In the genomic region with DNA sequence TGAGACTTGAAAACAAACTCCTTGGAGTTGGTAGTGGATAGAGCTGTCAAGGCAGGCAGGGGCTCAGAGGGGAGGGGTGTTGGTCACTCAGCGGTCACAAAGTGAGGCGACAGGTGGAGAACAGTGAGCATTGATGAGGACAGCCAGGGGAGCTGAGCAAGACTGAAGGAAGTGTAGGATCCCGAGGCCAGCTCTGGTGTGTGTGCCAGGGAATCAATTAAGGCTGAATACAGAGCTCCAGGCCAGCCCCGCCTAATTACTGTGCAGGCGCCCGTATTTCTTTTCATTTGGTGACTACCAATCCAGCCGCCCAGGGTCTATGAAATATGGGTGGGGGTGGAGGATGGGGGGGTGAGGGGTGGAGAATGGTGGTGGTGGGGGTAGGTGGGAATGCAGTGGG, we compare ENCODE assay signal across 22 mouse cellular contexts. TPM values are rescaled to one million over a fixed set of nuclear protein-coding genes. Genes with fewer than 3 reads are reported as not detected.
DNase-seq lines count a peak whose midpoint lies in the region; ATAC-seq lines count a peak whose summit lies in the region.
"Had no signal": no experiment of that assay in that cellular context is flagged by ENCODE, and none has a peak within 500 bp of the region (broad histone marks: within the 10 kb centered on the region; RNA-seq: fewer than 3 reads in every experiment).

No protein-coding gene starts in this region.

- H3K4me2 ChIP-seq in forebrain, embryonic 16.5 days (ENCODE audit: low read length): no peak overlapping the region
- H3K4me2 ChIP-seq: heart, embryonic 15.5 days; lung, embryonic 15.5 days had no signal

- DNase-seq in retina, postnatal 1 day: peak; percentile 24
- no peak for DNase-seq in retina, embryonic 14.5 days (ENCODE audit: low spot score)
- no peak for DNase-seq in forebrain, embryonic 10.5 days (ENCODE audit: extremely low spot score, low spot score)
- no peak for DNase-seq in adrenal gland, adult (ENCODE audit: inconsistent age in 2 of 2, low spot score in 1 of 2)
- DNase-seq in lung, postnatal 14 days: no peak
- DNase-seq in layer of hippocampus, postnatal 36 days: no peak
- DNase-seq: cerebellum, adult 11-12 months; heart, postnatal 36 days; kidney, postnatal 25 days; right cerebral cortex, postnatal 14 days had no signal

- 69% methylated on average over 7 of the region's 7 CpGs for whole genome bisulfite sequencing in forebrain, embryonic 10.5 days
- 4% methylated on average over 7 of the region's 7 CpGs for WGBS in forebrain, embryonic 16.5 days

- no peaks in the 10 kb centered on the region for H3K27me3 ChIP-seq in forebrain, embryonic 10.5 days (ENCODE audit: poor library complexity, severe bottlenecking)
- no peaks in the 10 kb centered on the region for H3K27me3 ChIP-seq in forebrain, embryonic 16.5 days (replicated peaks; ENCODE audit: control insufficient read depth, insufficient read depth, low read length)
- H3K27me3 ChIP-seq: heart, embryonic 15.5 days; lung, embryonic 15.5 days had no signal

- H3K9ac ChIP-seq in forebrain, embryonic 16.5 days (replicated peaks; ENCODE audit: low read depth, low read length): no peak overlapping the region
- H3K9ac ChIP-seq: heart, embryonic 15.5 days; liver, embryonic 14.5 days; lung, embryonic 15.5 days had no signal

- peak overlapping the region; percentile 45; the same call in 1 of the 2 replicates for H3K27ac ChIP-seq in forebrain, embryonic 10.5 days
- no peak overlapping the region for H3K27ac ChIP-seq in forebrain, embryonic 16.5 days (ENCODE audit: low read length)
- H3K27ac ChIP-seq: heart, embryonic 15.5 days; hindbrain, postnatal 0 days; layer of hippocampus, adult 2 months; liver, embryonic 14.5 days; lung, embryonic 15.5 days; midbrain, embryonic 10.5 days; stomach, postnatal 0 days had no signal

- H3K4me3 ChIP-seq in forebrain, embryonic 10.5 days: no peak overlapping the region
- H3K4me3 ChIP-seq in forebrain, embryonic 16.5 days (replicated peaks; ENCODE audit: low read length): no peak overlapping the region
- H3K4me3 ChIP-seq: heart, embryonic 15.5 days; layer of hippocampus, adult 2 months; lung, embryonic 15.5 days; midbrain, embryonic 10.5 days; myocyte had no signal

- no peaks in the 10 kb centered on the region for H3K9me3 ChIP-seq in forebrain, embryonic 10.5 days
- no peaks in the 10 kb centered on the region for H3K9me3 ChIP-seq in forebrain, embryonic 16.5 days (ENCODE audit: control insufficient read depth, low read length)
- H3K9me3 ChIP-seq: heart, embryonic 15.5 days; lung, embryonic 15.5 days; midbrain, embryonic 10.5 days had no signal

- H3K4me1 ChIP-seq in forebrain, embryonic 10.5 days: peaks cover 64% of the 10 kb centered on the region
- H3K4me1 ChIP-seq in forebrain, embryonic 16.5 days (replicated peaks; ENCODE audit: control insufficient read depth, insufficient read depth, low read length): peaks cover 15% of the 10 kb centered on the region

- no peaks in the 10 kb centered on the region for H3K36me3 ChIP-seq in forebrain, embryonic 10.5 days (replicated peaks)
- no peaks in the 10 kb centered on the region for H3K36me3 ChIP-seq in forebrain, embryonic 16.5 days (ENCODE audit: control insufficient read depth, insufficient read depth)
- H3K36me3 ChIP-seq: heart, embryonic 15.5 days; lung, embryonic 15.5 days; midbrain, embryonic 10.5 days had no signal

- ATAC-seq in forebrain, embryonic 16.5 days: peak; percentile 77
- ATAC-seq: hindbrain, postnatal 0 days; intestine, embryonic 16.5 days; midbrain, embryonic 16.5 days had no signal

RNA-seq across cellular contexts. Expression of gene Eva1c, which starts 24.4 kb away (rescaled TPM):
- polyA plus RNA-seq in forebrain, embryonic 10.5 days (2016; fragmentation: Nextera tagmentation; extraction: Ambion mirVana): 0.33 and 0.48 TPM in 2 replicates
- 5.9 and 7.2 TPM in 2 replicates for polyA plus RNA-seq in forebrain, embryonic 16.5 days (2015; fragmentation: Nextera tagmentation; extraction: Ambion mirVana)
- 1 to 10 TPM; 1.3 to 2.1 TPM for total RNA-seq in layer of hippocampus, postnatal 36 days (2021)
- total RNA-seq: neutrophil, adult 5-6 weeks had no signal

RNA-seq across cellular contexts. Expression of gene Urb1, which starts 40.7 kb away (rescaled TPM):
- 13.4 and 13.8 TPM in 2 replicates for polyA plus RNA-seq in forebrain, embryonic 10.5 days (2016; fragmentation: Nextera tagmentation; extraction: Ambion mirVana)
- 9.7 and 11.7 TPM in 2 replicates for polyA plus RNA-seq in forebrain, embryonic 16.5 days (2015; fragmentation: Nextera tagmentation; extraction: Ambion mirVana)
- 10 to 100 TPM; 12.4 to 14.2 TPM for total RNA-seq in layer of hippocampus, postnatal 36 days (2021)
